Mouse (Mus musculus): ENCODE measurements around the gene Gm10840.

GRCm38 (mm10) chr11:106194155-106194541 lies 33.5 kb downstream of the Gm10840 start:
- TF ChIP-seq MAFK (IDR thresholded peaks at IDR 0.05; ENCODE audit: insufficient read depth, low read depth, low read length) (no peak), HCFC1 (IDR thresholded peaks at IDR 0.05; ENCODE audit: borderline replicate concordance, insufficient read depth, low read length) (no peak)

All from ES-E14 (cell line).